In genomic region chr15:78897488-78897887, GRCm38 (mm10) we compare ENCODE assay signal across 16 mouse cellular contexts. TPM values are rescaled to one million over a fixed set of nuclear protein-coding genes. Genes with fewer than 3 reads are reported as not detected.
DNase-seq lines count a peak whose midpoint lies in the region; ATAC-seq and TF ChIP-seq lines count a peak whose summit lies in the region.
"Had no signal": no experiment of that assay in that cellular context is flagged by ENCODE, and none has a peak within 500 bp of the region (broad histone marks: within the 10 kb centered on the region; RNA-seq: fewer than 3 reads in every experiment).

No protein-coding gene starts in this region.

- 0 out of 2 replicates have a peak overlapping the region, but pooled peaks have one; percentile 11 for H3K4me2 ChIP-seq in heart, embryonic 12.5 days
- H3K4me2 ChIP-seq in liver, embryonic 15.5 days = peak overlapping the region; percentile 89

- H3K36me3 ChIP-seq in heart, embryonic 12.5 days = peaks cover 39% of the 10 kb centered on the region
- H3K36me3 ChIP-seq in thymus, adult 2 months (ENCODE audit: control insufficient read depth, insufficient read depth, low read length) = peaks cover 1% of the 10 kb centered on the region; the same call in 1 of the 2 replicates
- peaks cover 16% of the 10 kb centered on the region for H3K36me3 ChIP-seq in liver, embryonic 15.5 days (replicated peaks)

- H3K9ac ChIP-seq in heart, embryonic 12.5 days = no peak overlapping the region
- H3K9ac ChIP-seq in liver, embryonic 15.5 days = no peak overlapping the region

- intact Hi-C loops in heart, postnatal 10 days (cut with DNase I) = no loop called here

- H3K4me3 ChIP-seq in heart, embryonic 12.5 days = no peak overlapping the region
- H3K4me3 ChIP-seq in thymus, adult 2 months (ENCODE audit: control insufficient read depth, insufficient read depth, low read length) = no peak overlapping the region
- H3K4me3 ChIP-seq in liver, embryonic 15.5 days (replicated peaks) = no peak overlapping the region
- H3K4me3 ChIP-seq: gastrocnemius, adult 2 months; limb, embryonic 13.5 days had no signal

- no peaks in the 10 kb centered on the region for H3K9me3 ChIP-seq in heart, embryonic 12.5 days (replicated peaks)
- no peaks in the 10 kb centered on the region for H3K9me3 ChIP-seq in liver, embryonic 15.5 days (replicated peaks)
- H3K9me3 ChIP-seq: limb, embryonic 13.5 days had no signal

- no peak for DNase-seq in heart, postnatal 10 days
- no peak for DNase-seq in thymus, adult 2 months
- no peak for DNase-seq in thymus, postnatal 10 days (ENCODE audit: low spot score in 2 of 2)
- DNase-seq in layer of hippocampus, postnatal 36 days = no peak
- DNase-seq in cerebellum, postnatal 36 days = no peak
- DNase-seq in spleen, postnatal 36 days (ENCODE audit: low spot score in 2 of 2) = no peak
- DNase-seq: B cell, adult 2 months; cerebellum, adult 11 months; embryo, embryonic 11 days; gastrocnemius, adult 2 months; right cerebral cortex, postnatal 14 days had no signal

- no peak for TF ChIP-seq CTCF in thymus, adult 2 months (IDR thresholded peaks at IDR 0.05; ENCODE audit: borderline replicate concordance, control insufficient read depth, extremely low read depth, insufficient read depth, low read length, poor library complexity)

- peak overlapping the region; percentile 46; the same call in 1 of the 2 replicates for H3K27ac ChIP-seq in heart, embryonic 12.5 days (ENCODE audit: poor library complexity, severe bottlenecking)
- H3K27ac ChIP-seq in thymus, adult 2 months (ENCODE audit: control insufficient read depth, insufficient read depth, low read length) = peak overlapping the region; percentile 8; the same call in 1 of the 2 replicates
- peak overlapping the region; percentile 78 for H3K27ac ChIP-seq in liver, embryonic 15.5 days (replicated peaks)
- H3K27ac ChIP-seq: gastrocnemius, adult 2 months had no signal

- TF ChIP-seq POLR2A in thymus, adult 2 months (IDR thresholded peaks at IDR 0.05; ENCODE audit: control insufficient read depth, extremely low read depth, insufficient read depth, low read length, poor library complexity) = no peak

- no peak for ATAC-seq in heart, embryonic 12.5 days (ENCODE audit: insufficient number of reproducible peaks, low FRiP score)
- 0 out of 2 replicates have a peak, but pooled peaks have one; percentile 19 for ATAC-seq in liver, embryonic 15.5 days (ENCODE audit: insufficient read depth)

- H3K4me1 ChIP-seq in heart, embryonic 12.5 days (replicated peaks) = peaks cover 83% of the 10 kb centered on the region
- peaks cover 72% of the 10 kb centered on the region for H3K4me1 ChIP-seq in thymus, adult 2 months (replicated peaks; ENCODE audit: control insufficient read depth, insufficient read depth, low read length)
- peaks cover 93% of the 10 kb centered on the region for H3K4me1 ChIP-seq in liver, embryonic 15.5 days (replicated peaks)

- no peaks in the 10 kb centered on the region for H3K27me3 ChIP-seq in heart, embryonic 12.5 days (replicated peaks)
- H3K27me3 ChIP-seq in thymus, adult 2 months (ENCODE audit: control insufficient read depth, insufficient read depth, low read length) = no peaks in the 10 kb centered on the region
- no peaks in the 10 kb centered on the region for H3K27me3 ChIP-seq in liver, embryonic 15.5 days
- H3K27me3 ChIP-seq: limb, embryonic 13.5 days had no signal

- 75% methylated on average over 4 of the region's 4 CpGs for WGBS in heart, embryonic 12.5 days
- WGBS in thymus, adult 2 months = 95% methylated on average over 4 of the region's 4 CpGs
- 32% methylated on average over 4 of the region's 4 CpGs for WGBS in liver, embryonic 15.5 days (ENCODE audit: insufficient replicate concordance)

RNA-seq across cellular contexts. Expression of gene Gm49510, which starts 2.0 kb away (rescaled TPM):
- 0.15 and 0.47 TPM in 2 replicates for polyA plus RNA-seq in heart, embryonic 12.5 days (2016; fragmentation: Nextera tagmentation; extraction: Ambion mirVana)
- total RNA-seq in heart, postnatal 10 days (2021) = not detected
- 0.08 and 0.14 TPM in 2 replicates for polyA plus RNA-seq in thymus, adult 2 months (2012; rRNA removed)
- polyA plus RNA-seq in liver, embryonic 15.5 days (2015; fragmentation: Nextera tagmentation; extraction: Ambion mirVana) = 0.08 and 0.26 TPM in 2 replicates
- under 1 TPM in 1 of 2 experiments, not detected in 1; 0.33 TPM for total RNA-seq in layer of hippocampus, postnatal 36 days (2021)
- total RNA-seq: adrenal gland, postnatal 36 days had no signal
- polyA plus RNA-seq: heart, embryonic 14.5 days had no signal

RNA-seq across cellular contexts. Expression of gene Sh3bp1, which starts 2.1 kb away (rescaled TPM):
- 26.2 and 26.8 TPM in 2 replicates for polyA plus RNA-seq in heart, embryonic 12.5 days (2016; fragmentation: Nextera tagmentation; extraction: Ambion mirVana)
- 1 to 10 TPM; 6.3 to 8.2 TPM for total RNA-seq in heart, postnatal 10 days (2021)
- 371 and 412 TPM in 2 replicates for polyA plus RNA-seq in thymus, adult 2 months (2012; rRNA removed)
- 14.4 and 15.3 TPM in 2 replicates for polyA plus RNA-seq in liver, embryonic 15.5 days (2015; fragmentation: Nextera tagmentation; extraction: Ambion mirVana)
- 10 to 100 TPM; 32.0 to 33.3 TPM for total RNA-seq in layer of hippocampus, postnatal 36 days (2021)

RNA-seq across cellular contexts. Expression of gene Pdxp, which starts 16.2 kb away (rescaled TPM):
- 33.4 and 34.2 TPM in 2 replicates for polyA plus RNA-seq in heart, embryonic 12.5 days (2016; fragmentation: Nextera tagmentation; extraction: Ambion mirVana)
- 1 to 10 TPM; 2.8 to 3.2 TPM for total RNA-seq in heart, postnatal 10 days (2021)
- 72.0 and 94.8 TPM in 2 replicates for polyA plus RNA-seq in thymus, adult 2 months (2012; rRNA removed)
- polyA plus RNA-seq in liver, embryonic 15.5 days (2015; fragmentation: Nextera tagmentation; extraction: Ambion mirVana) = 5.4 and 5.6 TPM in 2 replicates
- 100 to 1,000 TPM; 171 to 176 TPM for total RNA-seq in layer of hippocampus, postnatal 36 days (2021)

RNA-seq across cellular contexts. Expression of gene Gga1, which starts 20.5 kb away (rescaled TPM):
- polyA plus RNA-seq in heart, embryonic 12.5 days (2016; fragmentation: Nextera tagmentation; extraction: Ambion mirVana) = 54.0 and 54.7 TPM in 2 replicates
- total RNA-seq in heart, postnatal 10 days (2021) = 10 to 100 TPM; 40.4 to 45.2 TPM
- polyA plus RNA-seq in thymus, adult 2 months (2012; rRNA removed) = 137 and 155 TPM in 2 replicates
- 21.4 and 23.6 TPM in 2 replicates for polyA plus RNA-seq in liver, embryonic 15.5 days (2015; fragmentation: Nextera tagmentation; extraction: Ambion mirVana)
- total RNA-seq in layer of hippocampus, postnatal 36 days (2021) = 10 to 100 TPM; 56.2 to 58.6 TPM

RNA-seq across cellular contexts. Expression of gene Lgals1, which starts 29.0 kb away (rescaled TPM):
- polyA plus RNA-seq in heart, embryonic 12.5 days (2016; fragmentation: Nextera tagmentation; extraction: Ambion mirVana) = 667 and 690 TPM in 2 replicates
- 100 to 1,000 TPM; 372 to 385 TPM for total RNA-seq in heart, postnatal 10 days (2021)
- 359 and 428 TPM in 2 replicates for polyA plus RNA-seq in thymus, adult 2 months (2012; rRNA removed)
- polyA plus RNA-seq in liver, embryonic 15.5 days (2015; fragmentation: Nextera tagmentation; extraction: Ambion mirVana) = 315 and 397 TPM in 2 replicates
- 10 to 100 TPM; 18.2 to 19.2 TPM for total RNA-seq in layer of hippocampus, postnatal 36 days (2021)

Comparison
In these comparisons a context has a peak if more than half of its experiments do, and no peak if none do; other contexts are left out.
1. H3K27ac ChIP-seq: peak in every context shown above with its lines; median percentile 78 in liver, embryonic 15.5 days; 46 in heart, embryonic 12.5 days; 8 in thymus, adult 2 months.
2. RNA of gene Sh3bp1, which starts 2.1 kb away (polyA plus RNA-seq): 371 to 412 TPM in thymus, adult 2 months; 26.2 to 26.8 TPM in heart, embryonic 12.5 days and 14.4 to 15.3 TPM in liver, embryonic 15.5 days; every median in the first group is over 10 times any median in the second.